In the genomic region with DNA sequence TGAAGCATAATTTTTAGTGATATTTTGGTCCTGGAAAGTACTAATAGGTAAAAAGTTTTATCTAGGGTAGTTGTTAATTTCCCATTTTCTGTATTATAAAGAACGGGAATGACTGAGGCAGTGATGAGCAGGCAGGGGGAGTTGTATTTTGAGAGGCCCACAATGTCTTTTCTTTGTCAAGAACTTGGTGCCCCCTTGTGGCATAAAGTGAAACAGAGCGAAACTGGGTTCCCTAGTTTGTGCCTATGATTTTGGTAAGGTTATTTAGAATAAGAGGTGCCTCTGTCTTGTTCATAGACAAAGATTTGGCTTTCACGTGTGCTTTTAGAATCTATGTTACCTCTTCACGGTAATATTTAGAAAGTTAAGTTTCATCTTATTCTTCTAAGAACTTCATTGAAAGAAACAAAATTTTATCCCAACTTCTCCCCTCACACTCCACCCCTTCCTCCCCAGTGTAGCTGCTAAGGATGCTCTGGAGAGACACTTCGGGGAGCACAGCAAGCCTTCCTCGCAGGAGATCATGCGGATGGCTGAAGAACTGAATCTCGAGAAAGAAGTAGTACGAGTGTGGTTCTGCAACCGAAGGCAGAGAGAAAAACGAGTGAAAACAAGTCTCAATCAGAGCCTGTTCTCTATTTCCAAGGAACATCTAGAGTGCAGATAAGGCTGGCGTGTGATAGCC, we compare ENCODE assay signal across 8 mouse cellular contexts. TPM values are rescaled to one million over a fixed set of nuclear protein-coding genes. Genes with fewer than 3 reads are reported as not detected.
DNase-seq lines count a peak whose midpoint lies in the region; ATAC-seq and TF ChIP-seq lines count a peak whose summit lies in the region.
"Had no signal": no experiment of that assay in that cellular context is flagged by ENCODE, and none has a peak within 500 bp of the region (broad histone marks: within the 10 kb centered on the region; RNA-seq: fewer than 3 reads in every experiment).

No protein-coding gene starts in this region.

- no peaks in the 10 kb centered on the region for H3K4me1 ChIP-seq in kidney, adult 2 months (ENCODE audit: control insufficient read depth, insufficient read depth, low read length)
- no peaks in the 10 kb centered on the region for H3K4me1 ChIP-seq in kidney, embryonic 14.5 days (ENCODE audit: control insufficient read depth, insufficient read depth, low read length)
- no peaks in the 10 kb centered on the region for H3K4me1 ChIP-seq in heart, embryonic 15.5 days (replicated peaks)
- H3K4me1 ChIP-seq: neural tube, embryonic 12.5 days had no signal

- H3K9ac ChIP-seq in kidney, embryonic 14.5 days (ENCODE audit: low read depth, low read length), result no peak overlapping the region
- H3K9ac ChIP-seq in heart, embryonic 15.5 days, result no peak overlapping the region
- H3K9ac ChIP-seq: neural tube, embryonic 12.5 days had no signal

- H3K9me3 ChIP-seq in kidney, embryonic 14.5 days (ENCODE audit: control insufficient read depth, low read length), result no peaks in the 10 kb centered on the region
- H3K9me3 ChIP-seq in heart, embryonic 15.5 days (replicated peaks), result no peaks in the 10 kb centered on the region
- H3K9me3 ChIP-seq: neural tube, embryonic 12.5 days had no signal

- H3K4me3 ChIP-seq in kidney, adult 2 months (ENCODE audit: insufficient read depth, low read depth, low read length), result no peak overlapping the region
- no peak overlapping the region for H3K4me3 ChIP-seq in kidney, embryonic 14.5 days (ENCODE audit: low read length)
- H3K4me3 ChIP-seq in heart, embryonic 15.5 days, result no peak overlapping the region
- H3K4me3 ChIP-seq: neural tube, embryonic 12.5 days had no signal

- intact Hi-C loops in left cerebral cortex, postnatal 10 days (cut with DNase I), result loop anchor here (10.0 kb wide), 2 partner anchors 629 to 779 kb away; no protein-coding TSS in a partner anchor

- H3K27ac ChIP-seq in kidney, adult 2 months (ENCODE audit: insufficient read depth, low read depth, low read length), result no peak overlapping the region
- H3K27ac ChIP-seq in kidney, embryonic 14.5 days (ENCODE audit: low read depth, low read length), result no peak overlapping the region
- no peak overlapping the region for H3K27ac ChIP-seq in heart, embryonic 15.5 days
- H3K27ac ChIP-seq: neural tube, embryonic 12.5 days had no signal

- WGBS in kidney, adult 2 months, result 40% methylated on average over 12 of the region's 12 CpGs
- WGBS in kidney, embryonic 14.5 days, result 35% methylated on average over 12 of the region's 12 CpGs
- 31% methylated on average over 12 of the region's 12 CpGs for WGBS in heart, embryonic 15.5 days

- no peaks in the 10 kb centered on the region for H3K27me3 ChIP-seq in kidney, adult 2 months (replicated peaks; ENCODE audit: control insufficient read depth, insufficient read depth, low read length)
- no peaks in the 10 kb centered on the region for H3K27me3 ChIP-seq in kidney, embryonic 14.5 days (ENCODE audit: control insufficient read depth, insufficient read depth, low read length)
- H3K27me3 ChIP-seq in heart, embryonic 15.5 days, result no peaks in the 10 kb centered on the region
- H3K27me3 ChIP-seq: neural tube, embryonic 12.5 days had no signal

- DNase-seq in kidney, adult 2 months, result peak; percentile 25
- peak; percentile 46 for DNase-seq in MEL-GATA-1-ER (ENCODE audit: extremely low read depth, low read depth)
- peak; percentile 26 for DNase-seq in c-Kit-positive CD71-positive TER-119-positive erythroid progenitor cells, embryonic 14.5 days (ENCODE audit: low spot score)
- DNase-seq in left cerebral cortex, postnatal 10 days (ENCODE audit: extremely low spot score in 1 of 2, low spot score in 2 of 2), result peak; percentile 38 to 58
- peak; percentile 66 for DNase-seq in retina, postnatal 1 day

- no peak overlapping the region for H3K4me2 ChIP-seq in kidney, embryonic 14.5 days (replicated peaks; ENCODE audit: low read depth, low read length)
- H3K4me2 ChIP-seq in heart, embryonic 15.5 days, result peak overlapping the region; percentile 15; the same call in 1 of the 2 replicates
- H3K4me2 ChIP-seq: neural tube, embryonic 12.5 days had no signal

- no peak for ATAC-seq in kidney, embryonic 14.5 days (ENCODE audit: low FRiP score, low TSS enrichment)
- ATAC-seq in heart, embryonic 15.5 days (replicated peaks; ENCODE audit: insufficient number of reproducible peaks, insufficient read depth, low FRiP score, low read depth), result no peak

- 0 out of 2 replicates have a peak, but pooled peaks have one; percentile 10 for TF ChIP-seq CTCF in kidney, adult 2 months (conservative IDR thresholded peaks at IDR 0.05; ENCODE audit: insufficient read depth, insufficient read length, low read depth, low read length)

- no peaks in the 10 kb centered on the region; the same call in 1 of the 2 replicates for H3K36me3 ChIP-seq in kidney, adult 2 months (ENCODE audit: control insufficient read depth, insufficient read depth, low read length)
- no peaks in the 10 kb centered on the region for H3K36me3 ChIP-seq in kidney, embryonic 14.5 days (ENCODE audit: control insufficient read depth, insufficient read depth, low read length)
- H3K36me3 ChIP-seq in heart, embryonic 15.5 days, result no peaks in the 10 kb centered on the region
- H3K36me3 ChIP-seq: neural tube, embryonic 12.5 days had no signal

- TF ChIP-seq POLR2A in kidney, adult 2 months (IDR thresholded peaks at IDR 0.05; ENCODE audit: low read depth, low read length), result no peak

RNA-seq across cellular contexts. Expression of a gene that starts 13.1 kb away (rescaled TPM):
- not detected in 2 replicates for polyA plus RNA-seq in kidney, adult 2 months (2012; rRNA removed)
- polyA plus RNA-seq in kidney, embryonic 14.5 days (2014; fragmentation: Nextera tagmentation; extraction: Ambion mirVana), result not detected in 2 replicates
- polyA plus RNA-seq in heart, embryonic 15.5 days (2015; fragmentation: Nextera tagmentation; extraction: Ambion mirVana), result not detected in 2 replicates
- not detected for total RNA-seq in left cerebral cortex, postnatal 10 days (2021)
- polyA plus RNA-seq: neural tube, embryonic 12.5 days had no signal

RNA-seq across cellular contexts. Expression of a gene that starts 29.1 kb away (rescaled TPM):
- 14.9 and 16.0 TPM in 2 replicates for polyA plus RNA-seq in kidney, adult 2 months (2012; rRNA removed)
- 86.0 and 91.9 TPM in 2 replicates for polyA plus RNA-seq in kidney, embryonic 14.5 days (2014; fragmentation: Nextera tagmentation; extraction: Ambion mirVana)
- 62.3 and 63.0 TPM in 2 replicates for polyA plus RNA-seq in heart, embryonic 15.5 days (2015; fragmentation: Nextera tagmentation; extraction: Ambion mirVana)
- 10 to 100 TPM; 84.8 to 86.0 TPM for total RNA-seq in left cerebral cortex, postnatal 10 days (2021)
